8 mouse cellular contexts compared by ENCODE assay signal in genomic region chr5:122820777-122821523, GRCm38 (mm10). TPM values are rescaled to one million over a fixed set of nuclear protein-coding genes. Genes with fewer than 3 reads are reported as not detected.
DNase-seq lines count a peak whose midpoint lies in the region; ATAC-seq and TF ChIP-seq lines count a peak whose summit lies in the region.

Gene Anapc5, minus strand, starts transcription at chr5:122821339.

- under 1% methylated on average over 55 of the region's 55 CpGs for WGBS in hindbrain, postnatal 0 days

- H3K9me3 ChIP-seq in hindbrain, postnatal 0 days (ENCODE audit: low read length) = no peaks in the 10 kb centered on the region

- peak within 1 kb of the TSS; percentile 69 for H3K9ac ChIP-seq in hindbrain, postnatal 0 days (replicated peaks; ENCODE audit: low read length)

- peak within 1 kb of the TSS; percentile 60 for H3K4me2 ChIP-seq in hindbrain, postnatal 0 days (ENCODE audit: low read depth, low read length)

- peak within 1 kb of the TSS; percentile 94 for H3K4me3 ChIP-seq in gastrocnemius, adult 2 months
- peak within 1 kb of the TSS; percentile 56 for H3K4me3 ChIP-seq in hindbrain, postnatal 0 days (ENCODE audit: low read length)
- peak within 1 kb of the TSS; percentile 87 for H3K4me3 ChIP-seq in left cerebral cortex, adult 2 months

- ATAC-seq in common myeloid progenitor, adult 5-6 weeks (replicated peaks; ENCODE audit: low read depth, poor library complexity, severe bottlenecking) = peak; percentile 97
- peak; percentile 100 for ATAC-seq in hindbrain, postnatal 0 days
- ATAC-seq in megakaryocyte, adult 5-6 weeks (ENCODE audit: poor library complexity, severe bottlenecking) = peak; percentile 98

- no peaks in the 10 kb centered on the region for H3K27me3 ChIP-seq in hindbrain, postnatal 0 days (ENCODE audit: insufficient read depth, low read length)

- TF ChIP-seq CTCF in gastrocnemius, adult 2 months (IDR thresholded peaks at IDR 0.05) = no peak
- TF ChIP-seq CTCF in hindbrain, postnatal 0 days (IDR thresholded peaks at IDR 0.05; ENCODE audit: low read depth) = peak; percentile 15; the same call in 1 of the 2 replicates
- TF ChIP-seq CTCF in left cerebral cortex, adult 2 months (IDR thresholded peaks at IDR 0.05) = no peak

- H3K36me3 ChIP-seq in hindbrain, postnatal 0 days (ENCODE audit: insufficient read depth, low read length) = peaks cover 23% of the 10 kb centered on the region

- DNase-seq in ZHBTc4 (ENCODE audit: low read depth, low spot score) = peak; percentile 99
- peak; percentile 95 for DNase-seq in gastrocnemius, adult 2 months
- DNase-seq in hindbrain, postnatal 0 days (ENCODE audit: low spot score) = peak; percentile 97
- DNase-seq in left cerebral cortex, adult 2 months (ENCODE audit: extremely low spot score in 1 of 2, low spot score in 2 of 2) = peak; percentile 87 to 90
- DNase-seq in right cerebral cortex, adult 2 months (ENCODE audit: low spot score in 2 of 2) = peak; percentile 91 to 92
- DNase-seq in urinary bladder, postnatal 14 days (ENCODE audit: low spot score) = peak; percentile 92

- intact Hi-C loops in gastrocnemius, adult 2 months (cut with DNase I) = loop anchor here (2.0 kb wide), 1 partner anchor 30 kb away; the partner anchor contains the start of gene Rnf34
- intact Hi-C loops in left cerebral cortex, adult 2 months (cut with DNase I) = loop anchor here (1.0 kb wide), 1 partner anchor 29 kb away; the partner anchor contains the start of gene Rnf34

- no peaks in the 10 kb centered on the region for H3K4me1 ChIP-seq in hindbrain, postnatal 0 days (ENCODE audit: insufficient read depth, low read length)

- peak within 1 kb of the TSS; percentile 99 for H3K27ac ChIP-seq in gastrocnemius, adult 2 months
- peak within 1 kb of the TSS; percentile 87 for H3K27ac ChIP-seq in hindbrain, postnatal 0 days
- H3K27ac ChIP-seq in left cerebral cortex, adult 2 months = peak within 1 kb of the TSS; percentile 92

RNA-seq across cellular contexts. Expression of gene Anapc5, which starts in this region (rescaled TPM):
- 344 and 345 TPM in 2 replicates for total RNA-seq in common myeloid progenitor, adult 5-6 weeks (2017)
- 100 to 1,000 TPM; 366 to 502 TPM for total RNA-seq in gastrocnemius, adult 2 months (2021)
- total RNA-seq in hindbrain, postnatal 0 days (2014; rRNA removed) = 446 and 449 TPM in 2 replicates
- 416 and 426 TPM in 2 replicates for polyA plus RNA-seq in hindbrain, postnatal 0 days (2015; fragmentation: Nextera tagmentation; extraction: Ambion mirVana)
- 100 to 1,000 TPM; 222 to 229 TPM for total RNA-seq in left cerebral cortex, adult 2 months (2021)
- total RNA-seq in megakaryocyte, adult 5-6 weeks (2015) = 152 and 159 TPM in 2 replicates
- 243 and 247 TPM in 2 replicates for total RNA-seq in megakaryocyte, adult 5-6 weeks (2017)

Comparison
In these comparisons a context has a peak if more than half of its experiments do, and no peak if none do; other contexts are left out.
1. Peak in every context shown above with its lines: DNase-seq, ATAC-seq, H3K4me3 ChIP-seq and H3K27ac ChIP-seq.